Mouse (Mus musculus) gastrocnemius, postnatal 10 days (tissue): Measurements from ENCODE around the gene Sema5b. TPM values are rescaled to one million over a fixed set of nuclear protein-coding genes. Genes with fewer than 3 reads are reported as not detected.

Source experiments
- DNase-seq: peaks from one replicate; pipeline ENCODE4 v3.0.0; 2021; ENCODE audit warnings: mixed read lengths
- total RNA-seq, 2 experiments: library from RNA; stranded (reverse); gene quantifications; 2 replicates each; pipeline ENCODE4 v1.2.3; 2021

Gene Sema5b
- total RNA-seq, 2 experiments from 2014 or later, result 1.9 to 4.1 TPM

DNA sequence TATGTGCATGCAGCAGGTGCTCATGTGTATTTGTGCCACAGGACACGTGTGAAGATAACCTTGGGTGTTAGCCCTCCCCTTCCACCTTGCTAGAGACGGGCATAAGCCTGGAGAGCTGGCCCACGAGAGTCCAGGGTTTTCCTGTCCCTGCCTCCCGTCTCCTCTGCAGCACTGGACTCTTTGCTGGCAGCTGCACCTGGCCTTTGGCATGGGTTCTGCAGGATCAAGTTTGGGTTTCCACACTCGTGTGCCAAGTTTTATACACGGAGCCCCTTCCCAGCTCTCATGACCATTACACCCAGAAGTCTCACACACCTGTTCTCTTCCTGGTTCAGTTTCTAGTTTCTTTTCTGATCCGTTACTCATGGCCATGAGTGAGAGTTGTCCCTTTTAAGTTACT lies 172.7 kb downstream of the Sema5b start:
- peak; percentile 53 for DNase-seq

Other genes with a start within 250 kb of the Sema5b start
- gene Sec22a, start 177.2 kb upstream of the Sema5b start, total RNA-seq, result 10 to 100 TPM in 1 of 2 experiments, 1 to 10 TPM in 1; 9.2 to 10.5 TPM
- 10 to 100 TPM in 1 of 2 experiments, 1 to 10 TPM in 1; 7.5 to 12.4 TPM for gene Pdia5, start 50.3 kb upstream of the Sema5b start, total RNA-seq
- gene Dirc2, start 228.2 kb downstream of the Sema5b start, total RNA-seq, result 10 to 100 TPM; 29.2 to 35.4 TPM
- gene Hspbap1, start 229.2 kb downstream of the Sema5b start, total RNA-seq, result 1 to 10 TPM; 2.6 to 3.7 TPM